Mouse (Mus musculus) thymus, adult 2 months (tissue): ENCODE results near the gene Kynu. TPM values are rescaled to one million over a fixed set of nuclear protein-coding genes. Genes with fewer than 3 reads are reported as not detected.
A peak's percentile ranks its signal among the peaks of the same experiment; 100 is the strongest.

Experiments
- DNase-seq: peaks from one replicate; pipeline ENCODE4 v3.0.0; 2021
- H3K27ac ChIP-seq: fragments of 200-500 bp; 2 replicates; pipeline ENCODE4 v1.5.1; 2012; ENCODE audit warnings: low read length, control low read depth; ENCODE audit not compliant: control insufficient read depth, insufficient read depth
- H3K27me3 ChIP-seq: fragments of 200-500 bp; 2 replicates; pipeline ENCODE4 v1.6.1; 2012; ENCODE audit warnings: mild to moderate bottlenecking, low read length, moderate library complexity, mixed read lengths; ENCODE audit not compliant: control insufficient read depth, insufficient read depth
- H3K36me3 ChIP-seq: fragments of 200-500 bp; 2 replicates; pipeline ENCODE4 v1.6.1; 2012; ENCODE audit warnings: mild to moderate bottlenecking, low read length, moderate library complexity; ENCODE audit not compliant: control insufficient read depth, insufficient read depth
- H3K4me1 ChIP-seq: fragments of 200-500 bp; replicated peaks from 2 replicates; pipeline ENCODE4 v1.6.1; 2012; ENCODE audit warnings: low read length; ENCODE audit not compliant: control insufficient read depth, insufficient read depth
- H3K4me3 ChIP-seq: fragments of 200-500 bp; 2 replicates; pipeline ENCODE4 v1.5.1; 2012; ENCODE audit warnings: mild to moderate bottlenecking, low read length, control low read depth, moderate library complexity; ENCODE audit not compliant: control insufficient read depth, insufficient read depth
- CTCF ChIP-seq: fragments of 200-500 bp; IDR thresholded peaks from 2 replicates; pipeline ENCODE4 v1.5.1; 2012; ENCODE audit warnings: mild to moderate bottlenecking, control low read depth, low read length, moderate library complexity, borderline replicate concordance; ENCODE audit not compliant: control insufficient read depth, poor library complexity, insufficient read depth; ENCODE audit errors: extremely low read depth
- POLR2A ChIP-seq: fragments of 200-500 bp; IDR thresholded peaks from 2 replicates; pipeline ENCODE4 v1.6.1; 2012; ENCODE audit warnings: mild to moderate bottlenecking, low read length, control low read depth, moderate library complexity; ENCODE audit not compliant: control insufficient read depth, poor library complexity, insufficient read depth; ENCODE audit errors: extremely low read depth
- WGBS: fragments of 180-500 bp; shearing (Covaris S2); methylation state at CpG from one replicate; pipeline ENCODE4 v1.1.7; 2018; 5-methylcytosine and 5-hydroxymethylcytosine counted together
- polyA plus RNA-seq: library from polyadenylated mRNA; depleted of rRNA; stranded (reverse); fragments of >200 nt; gene quantifications from 2 replicates; pipeline ENCODE4 v1.2.3, GENCODE M21; 2012

The Kynu gene
- polyA plus RNA-seq, 1 experiment = 1.9 TPM

DNA sequence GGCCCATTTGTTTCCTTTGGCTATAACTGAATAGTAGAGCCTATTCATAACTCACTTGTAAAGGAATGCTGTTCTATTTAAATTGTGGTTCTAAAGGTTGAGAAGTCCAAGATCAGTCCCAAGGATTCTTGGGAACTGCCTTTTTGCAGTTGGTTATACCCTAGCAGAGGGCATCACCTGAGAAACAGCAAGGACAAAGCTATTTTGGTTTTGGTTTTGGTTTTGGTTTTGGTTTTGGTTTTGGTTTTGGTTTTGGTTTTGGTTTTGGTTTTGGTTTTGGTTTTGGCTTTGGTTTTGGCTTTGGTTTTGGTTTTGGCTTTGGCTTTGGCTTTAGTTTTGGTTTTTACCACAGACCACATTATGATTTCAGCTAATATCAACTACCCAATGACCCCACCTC, 66.0 kb downstream of the Kynu start:
- no peak overlapping the region for H3K27ac ChIP-seq
- H3K4me3 ChIP-seq = no peak overlapping the region
- no peaks in the 10 kb centered on the region for H3K4me1 ChIP-seq
- no peaks in the 10 kb centered on the region for H3K27me3 ChIP-seq
- H3K36me3 ChIP-seq = no peaks in the 10 kb centered on the region
- no peak for DNase-seq
- TF ChIP-seq POLR2A (no peak), CTCF (no peak)

DNA sequence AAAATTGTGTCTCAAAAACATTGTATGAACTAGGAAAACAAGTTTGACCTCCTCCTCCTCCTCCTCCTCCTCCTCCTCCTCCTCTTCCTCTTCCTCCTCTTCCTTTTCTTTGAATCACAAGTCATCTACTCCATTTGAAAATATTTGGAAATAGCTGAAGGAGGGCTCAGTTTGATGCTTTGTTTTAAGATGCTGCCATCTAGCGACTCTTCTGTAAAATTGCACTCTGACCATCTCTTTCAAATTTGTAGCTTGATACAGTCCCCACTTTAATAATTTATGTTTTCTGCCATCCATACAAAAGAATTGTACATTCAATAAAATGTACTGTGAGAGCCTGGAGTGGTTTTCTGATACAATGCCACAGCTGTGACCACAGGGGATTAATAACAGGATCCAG, 67.7 kb downstream of the Kynu start:
- H3K27ac ChIP-seq = no peak overlapping the region
- DNase-seq = no peak
- no peaks in the 10 kb centered on the region for H3K27me3 ChIP-seq
- H3K4me3 ChIP-seq = no peak overlapping the region
- TF ChIP-seq CTCF (no peak), POLR2A (no peak)
- H3K4me1 ChIP-seq = no peaks in the 10 kb centered on the region
- 0% methylated on average over 1 of the region's 1 CpGs for WGBS
- H3K36me3 ChIP-seq = no peaks in the 10 kb centered on the region

DNA sequence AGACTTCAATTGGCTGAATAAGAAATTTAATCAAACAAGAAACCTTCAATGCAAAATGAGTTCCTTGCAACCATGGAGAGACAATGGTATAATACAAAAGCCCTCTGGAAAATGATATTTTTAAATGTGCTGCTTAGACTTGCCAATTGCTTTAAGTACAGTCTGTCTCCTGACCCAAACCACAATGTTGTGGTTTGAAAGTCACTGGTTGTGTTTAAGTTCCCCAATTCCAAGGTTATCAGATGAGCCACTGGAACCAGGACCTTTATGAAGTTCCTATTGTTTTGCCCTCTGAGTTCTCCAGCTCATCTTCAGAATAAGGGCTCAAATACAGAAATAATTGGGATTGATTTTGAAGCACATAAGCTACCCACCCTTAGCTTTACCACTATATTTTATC, 76.7 kb downstream of the Kynu start:
- H3K36me3 ChIP-seq = no peaks in the 10 kb centered on the region
- no peak overlapping the region for H3K4me3 ChIP-seq
- no peak overlapping the region for H3K27ac ChIP-seq
- H3K4me1 ChIP-seq = no peaks in the 10 kb centered on the region
- H3K27me3 ChIP-seq = no peaks in the 10 kb centered on the region
- no peak for TF ChIP-seq POLR2A
- TF ChIP-seq CTCF = no peak
- DNase-seq = no peak

DNA sequence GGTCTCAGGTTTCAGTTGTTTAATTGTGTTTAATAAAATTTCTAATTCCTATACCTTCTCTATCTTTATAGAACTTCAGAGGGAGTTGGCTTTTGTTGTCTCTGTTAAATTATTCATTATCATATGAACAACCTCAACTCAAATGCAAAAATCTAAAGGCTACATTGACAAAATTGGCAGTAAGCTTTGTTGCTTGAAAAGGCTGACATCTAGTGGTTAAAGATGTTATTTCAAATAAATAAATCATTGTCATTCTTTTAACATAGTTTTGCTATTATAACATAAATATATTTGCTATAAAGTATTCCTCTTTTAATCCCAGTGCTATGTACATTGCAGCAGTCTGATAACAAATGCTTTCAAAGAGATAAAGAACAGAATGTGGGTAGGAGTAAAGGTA, 81.4 kb downstream of the Kynu start:
- Histone ChIP-seq H3K27ac (no peak overlapping the region), H3K27me3 (no peaks in the 10 kb centered on the region), H3K4me3 (no peak overlapping the region), H3K4me1 (no peaks in the 10 kb centered on the region), H3K36me3 (no peaks in the 10 kb centered on the region)
- TF ChIP-seq POLR2A = no peak
- TF ChIP-seq CTCF = no peak
- DNase-seq = no peak

DNA sequence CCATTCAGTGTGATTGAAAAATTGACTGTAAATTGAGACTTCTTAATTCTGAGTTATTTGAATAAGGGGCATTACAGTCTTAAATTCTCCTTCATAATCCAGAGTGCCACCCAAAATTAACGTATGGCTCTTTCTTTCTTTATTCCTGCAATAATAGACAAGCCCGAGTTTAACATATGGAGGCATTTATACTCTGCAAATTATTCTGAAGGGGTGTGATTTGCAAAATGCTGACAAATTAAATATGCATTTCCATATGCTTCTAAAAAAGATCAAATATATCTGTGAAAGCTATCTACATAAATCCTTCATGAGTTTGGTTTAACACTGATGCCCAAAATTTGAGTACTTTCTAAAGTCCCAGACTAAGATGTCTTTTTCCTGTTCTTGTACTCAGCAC, 91.8 kb downstream of the Kynu start:
- no peak overlapping the region for H3K27ac ChIP-seq
- H3K4me3 ChIP-seq = no peak overlapping the region
- H3K4me1 ChIP-seq = no peaks in the 10 kb centered on the region
- DNase-seq = no peak
- H3K27me3 ChIP-seq = no peaks in the 10 kb centered on the region
- no peak for TF ChIP-seq CTCF
- TF ChIP-seq POLR2A = no peak
- 88% methylated on average over 2 of the region's 2 CpGs for WGBS
- no peaks in the 10 kb centered on the region for H3K36me3 ChIP-seq

DNA sequence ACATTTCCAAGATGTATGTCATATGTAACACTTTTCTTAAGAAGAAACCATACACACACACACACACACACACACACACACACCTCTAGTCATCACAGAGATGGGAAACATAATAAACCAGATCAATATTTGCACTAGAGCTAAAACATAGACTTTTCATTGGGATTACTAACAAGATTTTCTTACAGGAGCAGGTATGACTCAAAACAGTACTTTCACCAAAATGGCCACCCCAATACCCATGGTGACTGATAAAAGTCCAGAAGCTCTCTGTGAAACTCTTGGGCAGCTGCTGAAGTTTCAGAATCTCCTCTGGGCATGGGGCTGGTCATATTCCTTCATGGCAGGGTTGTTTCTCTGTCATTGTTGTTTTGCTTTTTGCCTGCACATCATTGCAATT, 114.5 kb downstream of the Kynu start:
- Histone ChIP-seq H3K27me3 (no peaks in the 10 kb centered on the region), H3K4me3 (no peak overlapping the region), H3K27ac (no peak overlapping the region), H3K4me1 (no peaks in the 10 kb centered on the region), H3K36me3 (no peaks in the 10 kb centered on the region)
- no peak for TF ChIP-seq POLR2A
- TF ChIP-seq CTCF = no peak
- DNase-seq = no peak

DNA sequence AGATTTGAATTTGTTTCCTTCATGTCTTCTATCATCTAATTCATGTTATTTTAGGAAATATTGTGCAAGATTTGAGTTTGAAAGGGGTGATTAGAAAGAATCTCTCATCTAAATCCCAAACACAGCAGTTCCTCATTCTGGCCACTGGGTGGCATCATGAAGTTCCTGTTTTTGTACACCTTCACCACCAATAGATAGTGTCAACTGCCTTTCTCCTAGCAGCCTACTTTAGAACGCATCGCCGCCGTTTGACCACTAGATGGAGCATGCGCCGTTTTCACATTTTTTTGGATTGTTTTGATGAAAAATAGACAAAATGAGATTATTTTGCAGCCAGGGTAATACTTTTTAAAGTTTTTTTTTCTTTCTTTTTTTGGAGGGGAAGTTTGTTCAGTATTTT, 118.5 kb downstream of the Kynu start:
- no peaks in the 10 kb centered on the region for H3K27me3 ChIP-seq
- WGBS = 0% methylated on average over 6 of the region's 6 CpGs
- TF ChIP-seq CTCF (no peak), POLR2A (no peak)
- no peaks in the 10 kb centered on the region for H3K4me1 ChIP-seq
- H3K27ac ChIP-seq = no peak overlapping the region
- no peaks in the 10 kb centered on the region for H3K36me3 ChIP-seq
- DNase-seq = peak; percentile 68
- no peak overlapping the region for H3K4me3 ChIP-seq

DNA sequence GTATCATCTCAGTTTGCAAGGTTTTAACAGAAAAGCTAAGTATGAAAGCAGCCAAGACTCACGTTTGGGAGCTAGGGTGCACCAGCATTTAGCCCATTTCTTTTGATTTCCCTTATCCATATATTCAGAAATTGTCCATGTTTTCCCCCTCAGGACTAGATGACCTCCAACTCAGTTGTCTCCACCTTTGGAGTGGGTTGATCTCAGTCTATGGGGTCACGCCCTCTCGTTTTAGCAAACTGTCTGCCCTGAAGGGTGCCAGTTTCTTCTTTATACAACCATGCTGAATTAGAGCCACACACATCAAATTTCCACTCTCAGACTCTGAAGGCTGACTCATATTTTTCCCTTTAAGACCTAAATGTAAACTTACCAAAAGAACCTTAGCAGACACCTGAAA, 119.0 kb downstream of the Kynu start:
- Histone ChIP-seq H3K4me3 (no peak overlapping the region), H3K27ac (no peak overlapping the region), H3K27me3 (no peaks in the 10 kb centered on the region), H3K4me1 (no peaks in the 10 kb centered on the region), H3K36me3 (no peaks in the 10 kb centered on the region)
- no peak for DNase-seq
- 65% methylated on average over 3 of the region's 3 CpGs for WGBS
- TF ChIP-seq CTCF (no peak), POLR2A (no peak)
